ENCODE assay signal across 15 mouse cellular contexts in the genomic region with DNA sequence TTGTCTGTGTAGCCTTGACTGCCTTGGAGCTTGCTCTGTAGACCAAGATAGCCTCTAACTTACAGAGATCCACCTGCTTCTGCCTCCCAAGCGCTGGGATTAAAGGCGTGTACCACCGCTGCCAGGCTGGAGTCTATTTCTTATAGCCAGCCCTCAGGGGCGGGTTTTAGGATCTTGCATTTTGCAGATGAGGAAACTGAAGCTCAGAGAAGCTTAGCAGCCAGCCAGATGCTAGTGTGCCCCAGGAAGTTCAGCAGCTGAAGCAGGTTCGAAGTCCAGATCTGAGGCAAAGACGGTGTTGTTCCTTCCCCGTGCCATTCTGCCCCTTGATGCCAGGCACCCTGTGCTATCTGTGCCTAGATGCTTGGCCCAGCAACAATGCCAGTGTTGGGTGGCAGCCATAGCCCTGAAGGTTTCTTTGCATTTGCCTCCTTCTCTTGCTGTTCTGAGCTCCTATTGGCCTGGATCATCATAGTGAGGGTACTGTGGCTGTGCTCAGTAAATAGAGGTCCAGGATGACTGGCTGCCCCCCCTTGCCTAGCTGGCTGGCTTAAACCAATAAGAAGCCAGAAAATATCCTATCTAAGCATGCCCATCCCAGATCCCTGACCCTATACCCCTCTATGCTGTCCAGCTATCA. TPM values are rescaled to one million over a fixed set of nuclear protein-coding genes. Genes with fewer than 3 reads are reported as not detected.
A peak's percentile ranks its signal among the peaks of the same experiment; 100 is the strongest.
DNase-seq lines count a peak whose midpoint lies in the region; ATAC-seq and TF ChIP-seq lines count a peak whose summit lies in the region.
"Had no signal": no experiment of that assay in that cellular context is flagged by ENCODE, and none has a peak within 500 bp of the region (broad histone marks: within the 10 kb centered on the region; RNA-seq: fewer than 3 reads in every experiment).

No protein-coding gene starts in this region.

- 92% methylated on average over 7 of the region's 7 CpGs for WGBS in kidney, embryonic 15.5 days
- 89% methylated on average over 7 of the region's 7 CpGs for WGBS in kidney, embryonic 16.5 days
- 91% methylated on average over 7 of the region's 7 CpGs for WGBS in embryonic facial prominence, embryonic 10.5 days
- 92% methylated on average over 7 of the region's 7 CpGs for WGBS in heart, embryonic 15.5 days
- 36% methylated on average over 7 of the region's 7 CpGs for WGBS in small intestine, adult 2 months

- no peaks in the 10 kb centered on the region for H3K27me3 ChIP-seq in kidney, embryonic 15.5 days
- no peaks in the 10 kb centered on the region for H3K27me3 ChIP-seq in kidney, embryonic 16.5 days (ENCODE audit: insufficient read depth, low read length)
- H3K27me3 ChIP-seq in embryonic facial prominence, embryonic 10.5 days (replicated peaks; ENCODE audit: low read depth, poor library complexity, severe bottlenecking), result no peaks in the 10 kb centered on the region
- H3K27me3 ChIP-seq in heart, embryonic 15.5 days, result no peaks in the 10 kb centered on the region
- no peaks in the 10 kb centered on the region for H3K27me3 ChIP-seq in small intestine, adult 2 months (ENCODE audit: control insufficient read depth, insufficient read depth, low read length)
- H3K27me3 ChIP-seq: hindbrain, embryonic 13.5 days; limb, embryonic 13.5 days had no signal

- H3K36me3 ChIP-seq in kidney, embryonic 15.5 days, result no peaks in the 10 kb centered on the region
- H3K36me3 ChIP-seq in kidney, embryonic 16.5 days (ENCODE audit: insufficient read depth, low read length), result no peaks in the 10 kb centered on the region
- H3K36me3 ChIP-seq in embryonic facial prominence, embryonic 10.5 days (replicated peaks), result no peaks in the 10 kb centered on the region
- no peaks in the 10 kb centered on the region for H3K36me3 ChIP-seq in heart, embryonic 15.5 days
- H3K36me3 ChIP-seq in small intestine, adult 2 months (ENCODE audit: control insufficient read depth, insufficient read depth, low read length), result no peaks in the 10 kb centered on the region
- H3K36me3 ChIP-seq: hindbrain, embryonic 13.5 days; limb, embryonic 13.5 days had no signal

- no peak overlapping the region for H3K4me3 ChIP-seq in kidney, embryonic 15.5 days (replicated peaks)
- no peak overlapping the region for H3K4me3 ChIP-seq in kidney, embryonic 16.5 days (ENCODE audit: low read length)
- H3K4me3 ChIP-seq in embryonic facial prominence, embryonic 10.5 days, result no peak overlapping the region
- no peak overlapping the region for H3K4me3 ChIP-seq in heart, embryonic 15.5 days
- no peak overlapping the region for H3K4me3 ChIP-seq in small intestine, adult 2 months (ENCODE audit: low read depth, low read length)
- H3K4me3 ChIP-seq: hindbrain, embryonic 13.5 days; limb, embryonic 13.5 days had no signal

- H3K27ac ChIP-seq in kidney, embryonic 15.5 days, result 0 out of 2 replicates have a peak overlapping the region, but pooled peaks have one; percentile 18
- H3K27ac ChIP-seq in kidney, embryonic 16.5 days (ENCODE audit: low read length), result no peak overlapping the region
- H3K27ac ChIP-seq in embryonic facial prominence, embryonic 10.5 days (replicated peaks), result 0 out of 2 replicates have a peak overlapping the region, but pooled peaks have one; percentile 4
- peak overlapping the region; percentile 75; the same call in 1 of the 2 replicates for H3K27ac ChIP-seq in heart, embryonic 15.5 days
- H3K27ac ChIP-seq in small intestine, adult 2 months (ENCODE audit: insufficient read depth, low read depth, low read length), result peak overlapping the region; percentile 58
- H3K27ac ChIP-seq: hindbrain, embryonic 13.5 days; limb, embryonic 13.5 days had no signal

- DNase-seq in embryonic facial prominence, embryonic 10.5 days (ENCODE audit: low spot score), result no peak
- DNase-seq in ovary, adult 18-20 months (ENCODE audit: low spot score), result no peak
- no peak for DNase-seq in B cell, adult 2 months
- DNase-seq: cerebellum, postnatal 10 days; kidney, adult 2 months; liver, postnatal 0 days; right cerebral cortex, postnatal 25 days; thymus, postnatal 25 days had no signal

- no peak overlapping the region for H3K9ac ChIP-seq in kidney, embryonic 15.5 days
- H3K9ac ChIP-seq in kidney, embryonic 16.5 days (replicated peaks; ENCODE audit: low read length), result no peak overlapping the region
- H3K9ac ChIP-seq in heart, embryonic 15.5 days, result no peak overlapping the region
- H3K9ac ChIP-seq: hindbrain, embryonic 13.5 days; liver, postnatal 0 days had no signal

- H3K9me3 ChIP-seq in kidney, embryonic 15.5 days (replicated peaks), result no peaks in the 10 kb centered on the region
- no peaks in the 10 kb centered on the region for H3K9me3 ChIP-seq in kidney, embryonic 16.5 days (ENCODE audit: low read length)
- no peaks in the 10 kb centered on the region for H3K9me3 ChIP-seq in embryonic facial prominence, embryonic 10.5 days
- H3K9me3 ChIP-seq in heart, embryonic 15.5 days (replicated peaks), result no peaks in the 10 kb centered on the region
- H3K9me3 ChIP-seq: hindbrain, embryonic 13.5 days; limb, embryonic 13.5 days had no signal

- no peak for TF ChIP-seq CTCF in small intestine, adult 2 months (IDR thresholded peaks at IDR 0.05; ENCODE audit: extremely low read depth, insufficient read length, insufficient replicate concordance, low read depth, low read length)

- no peak overlapping the region for H3K4me2 ChIP-seq in kidney, embryonic 15.5 days
- no peak overlapping the region for H3K4me2 ChIP-seq in kidney, embryonic 16.5 days (replicated peaks; ENCODE audit: low read depth, low read length)
- H3K4me2 ChIP-seq in heart, embryonic 15.5 days, result no peak overlapping the region
- H3K4me2 ChIP-seq: hindbrain, embryonic 13.5 days; limb, embryonic 13.5 days had no signal

- ATAC-seq in kidney, embryonic 15.5 days (replicated peaks; ENCODE audit: low FRiP score), result no peak
- no peak for ATAC-seq in kidney, embryonic 16.5 days (ENCODE audit: low FRiP score, low TSS enrichment)
- no peak for ATAC-seq in heart, embryonic 15.5 days (replicated peaks; ENCODE audit: insufficient number of reproducible peaks, insufficient read depth, low FRiP score, low read depth)
- ATAC-seq: midbrain, embryonic 16.5 days had no signal

- H3K4me1 ChIP-seq in kidney, embryonic 15.5 days, result peaks cover 24% of the 10 kb centered on the region
- peaks cover 21% of the 10 kb centered on the region for H3K4me1 ChIP-seq in kidney, embryonic 16.5 days (ENCODE audit: insufficient read depth, low read length)
- H3K4me1 ChIP-seq in embryonic facial prominence, embryonic 10.5 days, result peaks cover 31% of the 10 kb centered on the region
- H3K4me1 ChIP-seq in heart, embryonic 15.5 days (replicated peaks), result peaks cover 30% of the 10 kb centered on the region
- H3K4me1 ChIP-seq in small intestine, adult 2 months (ENCODE audit: control insufficient read depth, insufficient read depth, insufficient read length, low read length), result peaks cover 15% of the 10 kb centered on the region; the same call in 1 of the 2 replicates

- TF ChIP-seq POLR2A in small intestine, adult 2 months (IDR thresholded peaks at IDR 0.05; ENCODE audit: low read depth, low read length), result no peak

RNA-seq across cellular contexts. Expression of a gene that starts 14.2 kb away (rescaled TPM):
- 52.3 and 57.0 TPM in 2 replicates for polyA plus RNA-seq in kidney, embryonic 15.5 days (2015; fragmentation: Nextera tagmentation; extraction: Ambion mirVana)
- polyA plus RNA-seq in kidney, embryonic 16.5 days (2015; fragmentation: Nextera tagmentation; extraction: Ambion mirVana), result 34.9 and 47.1 TPM in 2 replicates
- 60.6 and 61.5 TPM in 2 replicates for polyA plus RNA-seq in embryonic facial prominence, embryonic 10.5 days (2016; fragmentation: Nextera tagmentation; extraction: Ambion mirVana)
- 25.9 and 36.1 TPM in 2 replicates for polyA plus RNA-seq in heart, embryonic 15.5 days (2015; fragmentation: Nextera tagmentation; extraction: Ambion mirVana)
- 19.4 and 33.7 TPM in 2 replicates for polyA plus RNA-seq in small intestine, adult 2 months (2012; rRNA removed)
